Mouse (Mus musculus) kidney, postnatal 0 days (tissue): Measurements from ENCODE around the gene Clec2l. TPM values are rescaled to one million over a fixed set of nuclear protein-coding genes. Genes with fewer than 3 reads are reported as not detected.

Experiments
- ATAC-seq: fragments of 200-750 bp; cut with Nextera tagmentation; replicated peaks from 2 replicates; pipeline ENCODE4 v1.8.0; 2017; ENCODE audit warnings: low read depth, moderate number of reproducible peaks, moderate TSS enrichment, moderate library complexity; ENCODE audit not compliant: low FRiP score
- DNase-seq: peaks from one replicate; pipeline ENCODE4 v3.0.0-alpha.2; 2016; ENCODE audit warnings: low spot score
- H3K27ac ChIP-seq: fragments of 300-500 bp; sonication (generic); 2 replicates; pipeline ENCODE4 v1.5.1; 2014; ENCODE audit warnings: mild to moderate bottlenecking
- H3K27me3 ChIP-seq: fragments of 300-500 bp; sonication (generic); 2 replicates; pipeline ENCODE4 v1.6.1; 2014; ENCODE audit warnings: low read length, mixed read lengths; ENCODE audit not compliant: insufficient read depth
- H3K36me3 ChIP-seq: fragments of 300-500 bp; sonication (generic); 2 replicates; pipeline ENCODE4 v1.6.1; 2014; ENCODE audit warnings: low read length, mixed read lengths; ENCODE audit not compliant: insufficient read depth
- H3K4me1 ChIP-seq: fragments of 300-500 bp; sonication (generic); replicated peaks from 2 replicates; pipeline ENCODE4 v1.6.1; 2014; ENCODE audit warnings: antibody characterized with exemption, low read length, mixed read lengths; ENCODE audit not compliant: insufficient read depth
- H3K4me2 ChIP-seq: fragments of 300-500 bp; sonication (generic); 2 replicates; pipeline ENCODE4 v1.6.1; 2014; ENCODE audit warnings: mild to moderate bottlenecking, low read length, moderate library complexity, mixed read lengths
- H3K4me3 ChIP-seq: fragments of 300-500 bp; sonication (generic); replicated peaks from 2 replicates; pipeline ENCODE4 v1.5.1; 2014; ENCODE audit warnings: low read depth, low read length
- H3K9ac ChIP-seq: fragments of 300-500 bp; sonication (generic); 2 replicates; pipeline ENCODE4 v1.6.1; 2014; ENCODE audit warnings: low read depth, low read length
- H3K9me3 ChIP-seq: fragments of 300-500 bp; sonication (generic); replicated peaks from 2 replicates; pipeline ENCODE4 v1.6.1; 2016; ENCODE audit warnings: low read length, inconsistent platforms, mixed read lengths
- CTCF ChIP-seq: IDR thresholded peaks from 2 replicates; pipeline ENCODE4 v1.5.1; 2016; ENCODE audit warnings: antibody characterized with exemption, low read depth, mild to moderate bottlenecking, moderate library complexity
- WGBS: fragments of 180-500 bp; shearing (Covaris S2); extraction: QIAGEN DNeasy Blood & Tissue Kit; methylation state at CpG from one replicate; pipeline ENCODE4 v1.1.7; 2014; 5-methylcytosine and 5-hydroxymethylcytosine counted together
- polyA plus RNA-seq: library from polyadenylated mRNA; unstranded; fragments of >200 nt; fragmentation: Nextera tagmentation; extraction: Ambion mirVana; gene quantifications from 2 replicates; pipeline ENCODE4 v1.2.1, GENCODE M21; 2015

Clec2l gene
- polyA plus RNA-seq = 0.68 and 1.6 TPM in 2 replicates

DNA sequence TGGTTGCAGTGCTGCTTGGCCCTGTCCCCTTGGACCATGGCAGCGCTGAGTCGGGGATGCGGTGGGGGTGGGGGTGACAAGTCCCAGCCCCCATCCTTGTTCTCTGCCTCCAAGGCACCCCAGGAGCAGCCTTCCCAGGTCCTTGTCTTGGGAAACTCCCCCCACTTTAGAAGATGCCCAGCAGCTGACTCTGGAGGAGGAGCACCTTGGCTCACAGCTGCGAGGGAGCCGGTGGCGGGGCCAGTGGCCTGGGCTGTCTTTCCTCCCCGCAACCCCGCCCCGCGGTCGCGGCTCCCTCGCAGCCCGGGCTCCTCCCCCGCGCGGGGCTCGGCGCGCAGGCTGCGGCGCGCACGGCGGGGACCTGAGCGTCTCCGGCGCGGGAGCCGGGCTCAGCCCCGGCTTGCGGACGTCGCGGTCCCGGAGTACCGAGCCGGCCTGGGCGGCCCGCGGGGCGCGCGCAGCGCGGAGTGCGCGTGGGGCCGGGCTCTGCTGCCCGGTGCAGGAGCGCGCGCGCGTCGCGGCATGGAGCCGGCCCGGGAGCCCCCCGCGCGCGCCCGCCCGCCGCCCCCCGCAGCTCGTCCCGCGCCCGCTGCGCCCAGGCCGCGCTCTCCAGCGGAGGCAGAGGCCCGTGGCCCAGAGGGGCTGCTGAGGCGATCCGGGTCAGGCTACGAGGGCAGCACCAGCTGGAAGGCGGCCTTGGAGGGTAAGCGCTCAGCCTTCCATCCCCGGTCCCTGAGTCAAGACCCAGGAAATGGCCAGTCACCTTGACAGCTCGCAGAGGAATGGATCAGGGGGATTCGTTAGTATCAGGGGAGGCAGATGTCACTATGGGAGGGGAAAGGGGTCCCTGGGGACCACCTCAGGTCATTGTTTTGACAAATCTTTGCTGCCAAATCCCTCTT, at the start of gene Clec2l:
Gene Clec2l, plus strand, starts transcription at position 356 of the 902 bp plus-strand sequence.
- no peak within 1 kb of the TSS for H3K27ac ChIP-seq
- ATAC-seq (peak; percentile 65), DNase-seq (peak; percentile 59)
- no peaks in the 10 kb centered on the region for H3K36me3 ChIP-seq
- H3K9me3 ChIP-seq = no peaks in the 10 kb centered on the region
- under 1% methylated on average over 43 of the region's 84 CpGs for WGBS
- peak within 1 kb of the TSS; percentile 50 for H3K9ac ChIP-seq
- H3K4me3 ChIP-seq = peak within 1 kb of the TSS; percentile 58
- H3K4me1 ChIP-seq = no peaks in the 10 kb centered on the region
- H3K27me3 ChIP-seq = peaks cover 8% of the 10 kb centered on the region; the same call in 1 of the 2 replicates
- TF ChIP-seq CTCF = no peak
- H3K4me2 ChIP-seq = peak within 1 kb of the TSS; percentile 94

DNA sequence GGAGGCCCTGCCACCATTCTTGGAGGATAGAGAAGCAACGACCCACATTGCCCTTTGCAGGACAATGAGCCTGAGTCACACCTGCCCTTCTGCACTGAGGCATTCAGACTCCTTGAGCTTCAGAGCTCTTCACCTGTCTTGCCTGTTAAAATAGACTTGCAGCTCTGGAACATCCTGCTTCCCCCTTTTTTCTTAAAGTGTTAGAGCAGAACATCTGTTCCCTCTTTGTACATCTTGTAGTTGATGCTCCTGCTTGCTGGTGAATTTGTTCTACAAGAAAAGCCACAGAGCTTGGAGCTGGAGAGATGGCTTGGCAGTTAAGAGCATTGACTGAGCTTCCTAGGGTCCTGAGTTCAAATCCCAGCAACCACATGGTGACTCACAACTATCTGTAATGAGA, 40.5 kb upstream of the Clec2l start:
- Histone ChIP-seq H3K9ac (no peak overlapping the region), H3K4me3 (no peak overlapping the region), H3K27me3 (no peaks in the 10 kb centered on the region), H3K36me3 (peaks cover 16% of the 10 kb centered on the region), H3K4me1 (no peaks in the 10 kb centered on the region), H3K9me3 (0 out of 2 replicates have a peak, but pooled peaks cover 3% of the 10 kb centered on the region), H3K27ac (no peak overlapping the region), H3K4me2 (no peak overlapping the region)
- no peak for DNase-seq
- 96% methylated on average over 1 of the region's 1 CpGs for WGBS
- TF ChIP-seq CTCF = no peak
- ATAC-seq = no peak

DNA sequence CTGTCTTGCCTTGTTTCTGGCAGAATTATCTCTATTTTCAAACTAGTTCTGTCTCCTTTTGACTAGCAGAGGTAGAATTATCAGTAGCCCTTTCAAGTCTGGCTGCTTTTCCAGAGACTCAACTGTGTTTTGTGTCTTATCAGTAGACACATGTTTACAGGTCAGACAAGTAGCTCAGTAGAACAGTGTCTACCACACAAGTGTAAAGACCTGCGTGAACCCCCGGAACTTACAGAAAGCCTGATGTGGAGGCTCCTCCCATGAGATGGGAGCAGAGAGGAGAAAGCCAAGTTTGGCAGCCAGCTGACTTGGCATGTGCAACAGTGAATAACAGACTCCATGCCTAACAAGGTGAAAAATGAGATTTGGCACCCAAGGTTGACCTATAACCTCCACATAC, 39.4 kb upstream of the Clec2l start:
- TF ChIP-seq CTCF = no peak
- WGBS = 84% methylated on average over 2 of the region's 2 CpGs
- H3K27me3 ChIP-seq = no peaks in the 10 kb centered on the region
- H3K4me2 ChIP-seq = no peak overlapping the region
- peaks cover 9% of the 10 kb centered on the region; the same call in 1 of the 2 replicates for H3K36me3 ChIP-seq
- no peak for DNase-seq
- no peaks in the 10 kb centered on the region for H3K9me3 ChIP-seq
- no peak overlapping the region for H3K4me3 ChIP-seq
- no peak overlapping the region for H3K27ac ChIP-seq
- ATAC-seq = no peak
- H3K4me1 ChIP-seq = no peaks in the 10 kb centered on the region
- no peak overlapping the region for H3K9ac ChIP-seq

DNA sequence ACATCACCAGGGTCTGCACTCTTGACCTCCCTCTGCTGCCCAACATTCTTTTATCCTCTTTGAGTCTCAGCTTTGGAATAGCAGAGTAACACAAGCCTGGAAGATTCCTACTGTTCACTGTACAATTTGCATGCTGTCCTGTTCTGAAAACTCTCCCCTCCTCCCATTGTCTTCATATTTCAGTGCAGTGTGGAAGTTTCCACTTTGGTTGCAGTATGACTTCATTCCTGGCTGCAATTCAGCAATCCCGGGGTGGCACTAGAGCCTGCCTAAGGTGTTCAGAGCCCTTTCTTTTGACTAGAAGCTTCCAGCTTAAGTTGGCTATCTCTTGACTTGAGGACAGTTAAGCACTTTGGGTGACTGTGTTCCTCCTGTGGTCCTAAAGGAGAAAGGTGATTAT, 38.4 kb upstream of the Clec2l start:
- DNase-seq (no peak), ATAC-seq (no peak)
- peaks cover 4% of the 10 kb centered on the region; the same call in 1 of the 2 replicates for H3K36me3 ChIP-seq
- H3K9ac ChIP-seq = no peak overlapping the region
- no peaks in the 10 kb centered on the region for H3K4me1 ChIP-seq
- 47% methylated on average over 1 of the region's 1 CpGs for WGBS
- no peaks in the 10 kb centered on the region for H3K27me3 ChIP-seq
- H3K4me2 ChIP-seq = no peak overlapping the region
- H3K27ac ChIP-seq = no peak overlapping the region
- H3K4me3 ChIP-seq = no peak overlapping the region
- TF ChIP-seq CTCF = no peak
- no peaks in the 10 kb centered on the region for H3K9me3 ChIP-seq

DNA sequence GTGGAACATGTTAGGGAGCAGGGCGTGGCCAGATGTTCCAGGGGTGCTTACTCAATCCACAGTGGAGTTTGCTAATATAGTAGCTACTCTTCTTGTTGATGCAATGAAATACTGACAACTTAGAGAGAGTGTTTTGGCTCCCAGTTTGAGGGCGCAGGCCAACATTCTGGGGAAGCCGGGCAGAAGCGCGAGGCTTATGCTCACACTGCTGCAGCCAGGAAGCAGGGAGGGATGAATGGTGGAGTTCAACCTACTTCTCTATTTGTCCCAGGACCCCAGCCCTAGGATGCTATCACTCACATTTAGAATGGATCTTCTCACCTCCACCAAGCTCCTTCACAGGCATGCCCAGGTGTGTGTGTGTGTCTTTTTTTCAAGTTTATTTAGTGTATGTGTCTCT, 36.8 kb upstream of the Clec2l start:
- H3K4me2 ChIP-seq = no peak overlapping the region
- H3K4me1 ChIP-seq = no peaks in the 10 kb centered on the region
- no peak overlapping the region for H3K4me3 ChIP-seq
- no peak overlapping the region for H3K9ac ChIP-seq
- no peaks in the 10 kb centered on the region for H3K27me3 ChIP-seq
- no peaks in the 10 kb centered on the region for H3K36me3 ChIP-seq
- no peak overlapping the region for H3K27ac ChIP-seq
- 98% methylated on average over 5 of the region's 5 CpGs for WGBS
- TF ChIP-seq CTCF = no peak
- no peaks in the 10 kb centered on the region for H3K9me3 ChIP-seq
- ATAC-seq (no peak), DNase-seq (no peak)

DNA sequence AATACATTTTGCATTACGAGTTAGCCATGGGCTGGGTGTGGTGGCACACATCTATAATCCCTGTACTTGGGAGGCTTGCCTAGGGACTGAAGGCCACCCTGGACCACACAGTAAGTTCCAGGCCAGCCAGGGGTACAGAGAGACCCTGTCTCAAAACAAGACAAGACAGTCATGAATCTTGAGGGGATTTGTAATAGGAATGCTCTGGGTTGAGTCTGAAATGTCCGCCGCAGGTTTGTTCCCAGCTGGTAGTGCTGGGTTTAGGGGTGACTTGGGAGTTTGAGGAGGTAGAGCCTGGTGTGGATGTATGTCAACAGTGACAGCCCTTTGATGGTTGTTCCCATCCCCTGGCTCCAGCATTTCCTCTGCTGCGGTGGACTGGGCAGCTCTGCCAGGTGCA, 35.8 kb upstream of the Clec2l start:
- H3K4me2 ChIP-seq = no peak overlapping the region
- DNase-seq = no peak
- no peak overlapping the region for H3K9ac ChIP-seq
- no peak overlapping the region for H3K27ac ChIP-seq
- no peaks in the 10 kb centered on the region for H3K4me1 ChIP-seq
- H3K27me3 ChIP-seq = no peaks in the 10 kb centered on the region
- H3K36me3 ChIP-seq = no peaks in the 10 kb centered on the region
- no peak for TF ChIP-seq CTCF
- no peaks in the 10 kb centered on the region for H3K9me3 ChIP-seq
- no peak for ATAC-seq
- no peak overlapping the region for H3K4me3 ChIP-seq
- WGBS = 96% methylated on average over 4 of the region's 4 CpGs
